Mouse (Mus musculus) heart, adult 2 months (tissue): ENCODE data around the gene Slc34a2.

Experiments used
- CTCF ChIP-seq: fragments of 200-600 bp; IDR thresholded peaks from 2 replicates; pipeline ENCODE4 v1.8.1; 2022; ENCODE audit warnings: antibody characterized with exemption, mild to moderate bottlenecking, moderate library complexity
- EP300 ChIP-seq: fragments of 200-500 bp; IDR thresholded peaks from 2 replicates; pipeline ENCODE4 v1.6.1; 2011; ENCODE audit warnings: low read depth, low read length, control low read depth; ENCODE audit not compliant: insufficient read depth
- POLR2A ChIP-seq: fragments of 200-500 bp; IDR thresholded peaks from 2 replicates; pipeline ENCODE4 v1.6.1; 2011; ENCODE audit warnings: mild to moderate bottlenecking, low read depth, low read length, control low read depth; ENCODE audit not compliant: insufficient read depth

- TF ChIP-seq CTCF (no peak), POLR2A (no peak), EP300 (no peak)
These were observed 81.8 kb downstream of the Slc34a2 start for GRCm38 (mm10) chr5:53119689-53120088.
